Mouse (Mus musculus) B cell, adult (primary cell): ENCODE measurements around the gene Lyg1. TPM values are rescaled to one million over a fixed set of nuclear protein-coding genes. Genes with fewer than 3 reads are reported as not detected.

Experiments used
- total RNA-seq: library from RNA; stranded (reverse); gene quantifications from 4 replicates; pipeline ENCODE4 v1.2.4, GENCODE M21; 2023; ENCODE audit not compliant: inconsistent age

The Lyg1 gene
- not detected in 4 replicates for total RNA-seq

DNA sequence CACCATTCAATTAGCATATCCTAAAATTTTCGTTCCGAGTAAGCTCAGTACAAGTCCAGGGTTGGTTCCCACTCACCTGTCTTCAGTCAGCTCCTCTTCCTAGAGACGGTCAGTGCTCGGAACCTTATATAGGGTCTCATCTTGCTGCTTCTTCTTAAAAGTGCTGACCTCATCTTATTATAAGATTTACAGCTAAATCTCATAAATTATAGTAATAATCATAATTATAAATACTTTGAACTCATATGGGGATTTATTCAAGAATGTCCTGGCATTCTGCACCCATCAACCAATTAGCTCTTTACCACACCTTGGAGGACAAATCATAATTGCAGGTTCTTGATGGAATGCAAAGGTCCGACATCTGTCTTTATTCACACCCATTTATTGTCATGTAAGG, at the start of gene Lyg1:
Lyg1 (minus strand) TSS at position 101 of the 400 bp plus-strand sequence.

DNA sequence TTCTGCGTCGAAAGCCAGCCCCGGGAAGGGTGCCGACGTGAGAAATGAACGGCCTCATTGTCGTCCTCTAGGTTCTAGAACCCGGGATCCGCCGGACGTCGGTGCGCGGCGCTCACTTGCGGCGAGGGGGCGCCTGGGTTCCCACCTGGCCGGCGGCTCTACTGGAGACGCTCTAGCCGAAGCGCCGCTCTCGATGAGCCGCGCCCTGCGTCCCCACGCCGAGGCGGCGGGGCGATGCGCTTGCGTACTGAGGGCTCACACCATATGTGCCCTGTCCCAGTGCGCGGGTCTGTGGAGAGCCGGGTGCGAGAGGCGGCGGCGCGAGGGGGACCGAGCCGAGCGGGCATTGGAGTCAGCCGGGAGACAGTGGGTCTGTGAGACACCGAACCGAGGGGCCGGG, 40.3 kb upstream of the Lyg1 start, which contains the start of the genes Txndc9 and Eif5b:
Txndc9 (minus strand) TSS at position 27 of the 400 bp plus-strand sequence.
Eif5b (plus strand) TSS at position 144 of the 400 bp plus-strand sequence.

DNA sequence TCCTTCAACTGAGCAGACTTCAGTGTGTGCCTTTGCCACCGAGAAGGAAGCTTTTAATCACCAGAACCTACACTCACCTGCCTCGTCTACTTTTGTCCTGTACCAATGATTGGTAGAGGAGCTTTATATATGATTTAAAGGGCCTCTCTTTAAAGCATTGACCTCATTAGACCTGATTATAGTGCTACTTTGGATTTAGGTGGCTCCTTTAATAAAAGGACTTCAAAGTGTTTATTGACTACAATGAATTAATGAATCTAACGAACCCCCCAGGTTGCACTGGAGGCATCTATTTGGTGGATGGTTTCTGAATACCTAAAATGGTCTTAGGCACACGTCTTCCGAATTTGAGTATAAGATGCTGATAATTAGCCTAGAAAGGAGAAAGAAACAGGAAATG, 41.2 kb downstream of the Lyg1 start, which contains the start of gene Lyg2:
Lyg2 (minus strand) TSS at position 101 of the 400 bp plus-strand sequence.

Other genes with a start within 250 kb of the Lyg1 start
- 0.39 TPM in 1 of 4 replicates, not detected in the others for gene 2010300C02Rik, start 237.7 kb downstream of the Lyg1 start, total RNA-seq
- 6.7 to 8.7 TPM (median 7.5 TPM) in 4 replicates for gene Tsga10, start 91.3 kb downstream of the Lyg1 start, total RNA-seq
- 1.1 to 3.3 TPM (median 2.5 TPM) in 4 replicates for gene Lipt1, start 86.0 kb downstream of the Lyg1 start, total RNA-seq
- gene Mitd1, start 67.3 kb downstream of the Lyg1 start, total RNA-seq: 19.3 to 22.9 TPM (median 22.4 TPM) in 4 replicates
- 105 to 128 TPM (median 117 TPM) in 4 replicates for gene Mrpl30, start 67.3 kb downstream of the Lyg1 start, total RNA-seq
- not detected in 4 replicates for gene Lyg2, start 41.3 kb downstream of the Lyg1 start, total RNA-seq
- gene Txndc9, start 40.1 kb upstream of the Lyg1 start, total RNA-seq: 68.2 to 75.4 TPM (median 71.9 TPM) in 4 replicates
- gene Eif5b, start 40.3 kb upstream of the Lyg1 start, total RNA-seq: 44.1 to 52.7 TPM (median 46.7 TPM) in 4 replicates
- gene Rev1, start 172.0 kb upstream of the Lyg1 start, total RNA-seq: 35.9 to 44.9 TPM (median 42.0 TPM) in 4 replicates